Mouse (Mus musculus) MEL (cell line): ENCODE measurements at regions not wholly inside any gene's neighbourhood (a gene's known extent, or its start where the extent isn't known, plus 50 kb on each side); places are given as distances from the start of the nearest gene placed in this dataset.

Experiments used
- DNase-seq: peaks from one replicate; pipeline ENCODE4 v3.0.0; 2011; ENCODE audit warnings: low read depth, low spot score
- H3K27ac ChIP-seq: 2 replicates; pipeline ENCODE4 v1.5.1; 2012; ENCODE audit warnings: low read depth, mild to moderate bottlenecking, control low read depth, low read length, moderate library complexity; ENCODE audit not compliant: control insufficient read depth
- H3K27me3 ChIP-seq, 2 experiments: fragments of 150-350 bp in 1 of 2; sonication (generic) in 1 of 2; 2 replicates each; pipeline ENCODE4 v1.6.1; 2012; ENCODE audit warnings: low read length in 2 of 2, mild to moderate bottlenecking in 2 of 2, improper control_type of control experiment in 1 of 2, moderate library complexity in 1 of 2; ENCODE audit not compliant: insufficient read depth in 2 of 2, control insufficient read depth in 1 of 2
- H3K36me3 ChIP-seq, 2 experiments: 2 replicates each; pipeline ENCODE4 v1.6.1; 2012 to 2014; ENCODE audit warnings: low read length in 2 of 2, improper control_type of control experiment in 1 of 2, inconsistent platforms in 1 of 2, mild to moderate bottlenecking in 1 of 2; ENCODE audit not compliant: insufficient read depth in 2 of 2, control insufficient read depth in 1 of 2
- H3K4me1 ChIP-seq, 2 experiments: fragments of 150-350 bp in 1 of 2; sonication (generic) in 1 of 2; 2 replicates each; pipeline ENCODE4 v1.6.1; 2012; ENCODE audit warnings: low read length in 2 of 2, improper control_type of control experiment in 1 of 2, mild to moderate bottlenecking in 1 of 2; ENCODE audit not compliant: insufficient read depth in 2 of 2, control insufficient read depth in 1 of 2
- H3K4me3 ChIP-seq, 2 experiments: fragments of 150-350 bp in 1 of 2; sonication (generic) in 1 of 2; 2 replicates each; pipeline ENCODE4 v1.5.1; 2012; ENCODE audit warnings: low read depth in 2 of 2, low read length in 2 of 2, mild to moderate bottlenecking in 2 of 2, moderate library complexity in 2 of 2, control low read depth in 1 of 2, improper control_type of control experiment in 1 of 2; ENCODE audit not compliant: control insufficient read depth in 1 of 2, insufficient read depth in 1 of 2
- H3K79me2 ChIP-seq: 2 replicates; pipeline ENCODE4 v1.6.1; 2012; ENCODE audit warnings: mild to moderate bottlenecking, low read length, moderate library complexity; ENCODE audit not compliant: control insufficient read depth, poor library complexity, insufficient read depth
- H3K9ac ChIP-seq: 2 replicates; pipeline ENCODE4 v1.6.1; 2012; ENCODE audit warnings: low read depth, mild to moderate bottlenecking, control low read depth, low read length, moderate library complexity; ENCODE audit not compliant: control insufficient read depth, poor library complexity, severe bottlenecking
- H3K9me3 ChIP-seq: fragments of 150-350 bp; sonication (generic); replicated peaks from 2 replicates; pipeline ENCODE4 v1.6.1; 2012; ENCODE audit warnings: mild to moderate bottlenecking, low read length, improper control_type of control experiment, moderate library complexity; ENCODE audit not compliant: insufficient read depth
- CHD1 ChIP-seq: IDR thresholded peaks from 2 replicates; pipeline ENCODE4 v1.6.1; 2012; ENCODE audit warnings: low read depth, mild to moderate bottlenecking, inconsistent platforms, low read length, improper control_type of control experiment
- GATA1 ChIP-seq: IDR thresholded peaks from 2 replicates; pipeline ENCODE4 v1.6.1; 2011; ENCODE audit warnings: low read depth, low read length, improper control_type of control experiment
- HCFC1 ChIP-seq: IDR thresholded peaks from 2 replicates; pipeline ENCODE4 v1.6.1; 2012; ENCODE audit warnings: low read depth, mild to moderate bottlenecking, inconsistent platforms, low read length, improper control_type of control experiment, moderate library complexity
- JUND ChIP-seq: IDR thresholded peaks from 2 replicates; pipeline ENCODE4 v1.6.1; 2011; ENCODE audit warnings: low read depth, mild to moderate bottlenecking, improper control_type of control experiment, low read length
- MAFK ChIP-seq: IDR thresholded peaks from 2 replicates; pipeline ENCODE4 v1.6.1; 2011; ENCODE audit warnings: low read depth, mild to moderate bottlenecking, low read length, improper control_type of control experiment, borderline replicate concordance
- MAZ ChIP-seq: IDR thresholded peaks from 2 replicates; pipeline ENCODE4 v1.6.1; 2012; ENCODE audit warnings: low read depth, mild to moderate bottlenecking, inconsistent platforms, low read length, improper control_type of control experiment
- MYB ChIP-seq: IDR thresholded peaks from 2 replicates; pipeline ENCODE4 v1.6.1; 2011; ENCODE audit warnings: mild to moderate bottlenecking, low read depth, low read length, improper control_type of control experiment
- MYC ChIP-seq: IDR thresholded peaks from 2 replicates; pipeline ENCODE4 v1.6.1; 2011; ENCODE audit warnings: low read depth, mild to moderate bottlenecking, low read length, improper control_type of control experiment, moderate library complexity
- NRF1 ChIP-seq: IDR thresholded peaks from 2 replicates; pipeline ENCODE4 v1.6.1; 2014; ENCODE audit warnings: low read depth, mild to moderate bottlenecking, inconsistent platforms, low read length, improper control_type of control experiment, moderate library complexity; ENCODE audit not compliant: poor library complexity, insufficient read depth, severe bottlenecking
- POLR2A ChIP-seq, 2 experiments: IDR thresholded peaks; 2 replicates each; pipeline ENCODE4 v1.6.1; 2011 to 2012; ENCODE audit warnings: low read length in 2 of 2, mild to moderate bottlenecking in 2 of 2, control low read depth in 1 of 2, improper control_type of control experiment in 1 of 2, low read depth in 1 of 2, moderate library complexity in 1 of 2; ENCODE audit not compliant: control insufficient read depth in 1 of 2, insufficient read depth in 1 of 2, poor library complexity in 1 of 2
- POLR2AphosphoS2 ChIP-seq: IDR thresholded peaks from 2 replicates; pipeline ENCODE4 v1.6.1; 2011; ENCODE audit warnings: low read length, improper control_type of control experiment
- RAD21 ChIP-seq: IDR thresholded peaks from 2 replicates; pipeline ENCODE4 v1.6.1; 2011; ENCODE audit warnings: mild to moderate bottlenecking, low read depth, low read length, improper control_type of control experiment
- SIN3A ChIP-seq: IDR thresholded peaks from 2 replicates; pipeline ENCODE4 v1.6.1; 2012; ENCODE audit warnings: low read length, improper control_type of control experiment, inconsistent platforms
- SMC3 ChIP-seq: IDR thresholded peaks from 2 replicates; pipeline ENCODE4 v1.6.1; 2011; ENCODE audit warnings: low read depth, low read length, improper control_type of control experiment
- TAL1 ChIP-seq: IDR thresholded peaks from 2 replicates; pipeline ENCODE4 v1.6.1; 2012; ENCODE audit warnings: mild to moderate bottlenecking, inconsistent platforms, low read length, moderate library complexity, mixed read lengths
- USF1 ChIP-seq: IDR thresholded peaks from 2 replicates; pipeline ENCODE4 v1.6.1; 2014; ENCODE audit warnings: low read depth, mild to moderate bottlenecking, inconsistent platforms, low read length, improper control_type of control experiment, moderate library complexity
- USF2 ChIP-seq, 2 experiments: IDR thresholded peaks; 2 replicates each; pipeline ENCODE4 v1.6.1; 2011 to 2012; ENCODE audit warnings: improper control_type of control experiment in 2 of 2, low read length in 2 of 2, borderline replicate concordance in 1 of 2, inconsistent platforms in 1 of 2, low read depth in 1 of 2, mild to moderate bottlenecking in 1 of 2; ENCODE audit not compliant: insufficient read depth in 1 of 2
- ZC3H11A ChIP-seq: IDR thresholded peaks from 2 replicates; pipeline ENCODE4 v1.6.1; 2012; ENCODE audit warnings: low read depth, mild to moderate bottlenecking, inconsistent platforms, low read length, improper control_type of control experiment
- ZKSCAN1 ChIP-seq: IDR thresholded peaks from 2 replicates; pipeline ENCODE4 v1.6.1; 2012; ENCODE audit warnings: low read depth, mild to moderate bottlenecking, inconsistent platforms, low read length, improper control_type of control experiment, moderate library complexity
- ZMIZ1 ChIP-seq: IDR thresholded peaks from 2 replicates; pipeline ENCODE4 v1.6.1; 2012; ENCODE audit warnings: low read depth, mild to moderate bottlenecking, inconsistent platforms, low read length, improper control_type of control experiment, moderate library complexity
- ZNF384 ChIP-seq: IDR thresholded peaks from 2 replicates; pipeline ENCODE4 v1.6.1; 2012; ENCODE audit warnings: low read depth, mild to moderate bottlenecking, inconsistent platforms, low read length, improper control_type of control experiment

DNA sequence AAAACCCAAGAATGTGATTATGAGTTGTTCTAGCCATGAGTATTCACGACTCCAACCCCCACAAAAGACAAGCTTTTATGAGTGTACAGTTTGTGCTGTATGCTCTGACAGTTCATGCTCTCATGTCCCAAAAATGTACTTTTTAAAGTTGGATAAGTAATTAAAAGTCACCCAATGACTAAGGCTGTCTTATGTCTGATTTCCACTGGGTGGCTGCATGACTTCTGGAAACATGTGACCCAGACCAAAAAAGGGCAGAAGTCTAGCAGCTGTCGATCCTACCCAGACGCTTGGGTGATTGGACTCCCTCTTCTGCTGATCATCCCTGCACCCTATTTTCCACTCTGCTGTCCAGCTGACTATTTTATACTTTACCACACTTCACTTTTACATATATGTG is 168.7 kb downstream of the Moxd1 start:
- Histone ChIP-seq H3K9me3 (no peaks in the 10 kb centered on the region), H3K27me3 (peaks cover 0 to 1% of the 10 kb centered on the region in 2 experiments; a peak in 1 of 4 replicates)
- no peak for TF ChIP-seq ZNF384
- TF ChIP-seq JUND = no peak
- TF ChIP-seq SMC3 = no peak
- no peak for TF ChIP-seq ZC3H11A
- no peak for TF ChIP-seq MYC
- TF ChIP-seq SIN3A = no peak
- no peak for TF ChIP-seq TAL1
- no peak for TF ChIP-seq USF2 (IDR thresholded peaks at IDR 0.05; ENCODE audit: borderline replicate concordance in 1 of 2, insufficient read depth in 1 of 2, low read depth in 1 of 2, low read length in 2 of 2)
- TF ChIP-seq MAFK = no peak
- TF ChIP-seq CHD1 = no peak
- no peak for TF ChIP-seq ZKSCAN1
- no peak for TF ChIP-seq MYB
- no peak for TF ChIP-seq USF1
- no peak for TF ChIP-seq RAD21
- TF ChIP-seq POLR2AphosphoS2 = no peak
- TF ChIP-seq ZMIZ1 = no peak
- no peak for TF ChIP-seq MAZ
- TF ChIP-seq POLR2A (IDR thresholded peaks at IDR 0.05; ENCODE audit: control insufficient read depth in 1 of 2, insufficient read depth in 1 of 2, low read depth in 1 of 2, low read length in 2 of 2, poor library complexity in 1 of 2) = no peak
- TF ChIP-seq, all 39 proteins: peak for 0
- Histone ChIP-seq H3K9ac (no peak overlapping the region), H3K79me2 (no peaks in the 10 kb centered on the region), H3K4me3 (no peak overlapping the region), H3K27ac (no peak overlapping the region), H3K4me1 (no peaks in the 10 kb centered on the region), H3K36me3 (no peaks in the 10 kb centered on the region)
- no peak for DNase-seq

- no peak overlapping the region for H3K27ac ChIP-seq
- no peaks in the 10 kb centered on the region for H3K4me1 ChIP-seq
- no peaks in the 10 kb centered on the region for H3K79me2 ChIP-seq
- no peak for DNase-seq
- H3K9me3 ChIP-seq = no peaks in the 10 kb centered on the region
- no peak overlapping the region for H3K4me3 ChIP-seq
- no peaks in the 10 kb centered on the region for H3K36me3 ChIP-seq
- TF ChIP-seq NRF1 = no peak
- no peak for TF ChIP-seq GATA1
- no peak for TF ChIP-seq USF2 (IDR thresholded peaks at IDR 0.05; ENCODE audit: borderline replicate concordance in 1 of 2, insufficient read depth in 1 of 2, low read depth in 1 of 2, low read length in 2 of 2)
- no peak for TF ChIP-seq HCFC1
- peaks cover 0 to 1% of the 10 kb centered on the region in 2 experiments; a peak in 1 of 4 replicates for H3K27me3 ChIP-seq
- H3K9ac ChIP-seq = no peak overlapping the region
Measured at GRCm38 (mm10) chr10:24395999-24396784, 172.9 kb downstream of the Moxd1 start.
